Mouse (Mus musculus) intestine, postnatal 0 days (tissue): Measurements from ENCODE around the gene Nox4. TPM values are rescaled to one million over a fixed set of nuclear protein-coding genes. Genes with fewer than 3 reads are reported as not detected.

ENCODE experiments used
- ATAC-seq: fragments of 200-750 bp; cut with Nextera tagmentation; 2 replicates; pipeline ENCODE4 v1.8.0; 2017; ENCODE audit warnings: mild to moderate bottlenecking, moderate TSS enrichment, moderate library complexity
- H3K27ac ChIP-seq: fragments of 300-500 bp; sonication (generic); 2 replicates; pipeline ENCODE4 v1.5.1; 2014; ENCODE audit warnings: mild to moderate bottlenecking, low read depth, low read length, moderate library complexity
- H3K27me3 ChIP-seq: fragments of 300-500 bp; sonication (generic); replicated peaks from 2 replicates; pipeline ENCODE4 v1.6.1; 2014; ENCODE audit warnings: low read length, mixed read lengths; ENCODE audit not compliant: control insufficient read depth, insufficient read depth
- H3K36me3 ChIP-seq: fragments of 300-500 bp; sonication (generic); 2 replicates; pipeline ENCODE4 v1.6.1; 2014; ENCODE audit warnings: mild to moderate bottlenecking, moderate library complexity; ENCODE audit not compliant: control insufficient read depth, insufficient read depth
- H3K4me1 ChIP-seq: fragments of 300-500 bp; sonication (generic); replicated peaks from 2 replicates; pipeline ENCODE4 v1.6.1; 2014; ENCODE audit warnings: antibody characterized with exemption, low read length, mixed read lengths; ENCODE audit not compliant: control insufficient read depth, insufficient read depth
- H3K4me2 ChIP-seq: fragments of 300-500 bp; sonication (generic); replicated peaks from 2 replicates; pipeline ENCODE4 v1.6.1; 2014; ENCODE audit warnings: low read depth, mild to moderate bottlenecking, moderate library complexity
- H3K4me3 ChIP-seq: fragments of 300-500 bp; sonication (generic); 2 replicates; pipeline ENCODE4 v1.5.1; 2014; ENCODE audit warnings: low read depth, low read length
- H3K9ac ChIP-seq: fragments of 300-500 bp; sonication (generic); 2 replicates; pipeline ENCODE4 v1.6.1; 2014; ENCODE audit warnings: mild to moderate bottlenecking, low read depth, low read length
- H3K9me3 ChIP-seq: fragments of 300-500 bp; sonication (generic); 2 replicates; pipeline ENCODE4 v1.6.1; 2016; ENCODE audit warnings: mixed run types; ENCODE audit not compliant: control insufficient read depth
- CTCF ChIP-seq: sonication (generic); IDR thresholded peaks from 2 replicates; pipeline ENCODE4 v1.5.1; 2016; ENCODE audit warnings: low read depth, mild to moderate bottlenecking, control low read depth, antibody characterized with exemption, moderate library complexity
- WGBS: fragments of 180-500 bp; shearing (Covaris S2); extraction: QIAGEN DNeasy Blood & Tissue Kit; methylation state at CpG from one replicate; pipeline ENCODE4 v1.1.7; 2014; 5-methylcytosine and 5-hydroxymethylcytosine counted together
- polyA plus RNA-seq: library from polyadenylated mRNA; unstranded; fragments of >200 nt; fragmentation: Nextera tagmentation; extraction: Ambion mirVana; gene quantifications from 2 replicates; pipeline ENCODE4 v1.2.1, GENCODE M21; 2015

Gene Nox4
- polyA plus RNA-seq, 1 experiment from 2014 or later, result 28.3 TPM

- H3K36me3 ChIP-seq, result no peaks in the 10 kb centered on the region
- H3K4me1 ChIP-seq, result no peaks in the 10 kb centered on the region
- no peak overlapping the region for H3K4me2 ChIP-seq
- WGBS, result 47% methylated on average over 1 of the region's 1 CpGs
- H3K9ac ChIP-seq, result no peak overlapping the region
- H3K27ac ChIP-seq, result no peak overlapping the region
- H3K4me3 ChIP-seq, result no peak overlapping the region
- H3K27me3 ChIP-seq, result no peaks in the 10 kb centered on the region
- H3K9me3 ChIP-seq, result no peaks in the 10 kb centered on the region
- peak; percentile 92 for ATAC-seq
- TF ChIP-seq CTCF, result no peak
Measured at GRCm38 (mm10) chr7:87303726-87304315, 57.9 kb downstream of the Nox4 start.

GRCm38 (mm10) chr7:87321571-87321970 lies 75.7 kb downstream of the Nox4 start:
- WGBS, result 84% methylated on average over 3 of the region's 3 CpGs
- no peaks in the 10 kb centered on the region for H3K27me3 ChIP-seq
- H3K4me1 ChIP-seq, result no peaks in the 10 kb centered on the region
- no peak overlapping the region for H3K4me2 ChIP-seq
- H3K36me3 ChIP-seq, result no peaks in the 10 kb centered on the region
- H3K4me3 ChIP-seq, result no peak overlapping the region
- no peak overlapping the region for H3K9ac ChIP-seq
- no peak overlapping the region for H3K27ac ChIP-seq
- no peak for ATAC-seq
- no peak for TF ChIP-seq CTCF
- no peaks in the 10 kb centered on the region for H3K9me3 ChIP-seq

- H3K27ac ChIP-seq, result no peak overlapping the region
- no peaks in the 10 kb centered on the region for H3K36me3 ChIP-seq
- H3K27me3 ChIP-seq, result no peaks in the 10 kb centered on the region
- no peaks in the 10 kb centered on the region for H3K4me1 ChIP-seq
- no peak overlapping the region for H3K4me3 ChIP-seq
- no peaks in the 10 kb centered on the region for H3K9me3 ChIP-seq
- peak; percentile 96 for ATAC-seq
- no peak overlapping the region for H3K4me2 ChIP-seq
- no peak for TF ChIP-seq CTCF
- no peak overlapping the region for H3K9ac ChIP-seq
- 51% methylated on average over 1 of the region's 1 CpGs for whole genome bisulfite sequencing
Measured at GRCm38 (mm10) chr7:87322085-87322484, 76.2 kb downstream of the Nox4 start.

GRCm38 (mm10) chr7:87330782-87331558 lies 85.1 kb downstream of the Nox4 start:
- H3K9me3 ChIP-seq, result no peaks in the 10 kb centered on the region
- ATAC-seq, result no peak
- TF ChIP-seq CTCF, result no peak
- no peaks in the 10 kb centered on the region for H3K36me3 ChIP-seq
- H3K4me3 ChIP-seq, result no peak overlapping the region
- H3K27me3 ChIP-seq, result no peaks in the 10 kb centered on the region
- WGBS, result 87% methylated on average over 5 of the region's 5 CpGs
- no peaks in the 10 kb centered on the region for H3K4me1 ChIP-seq
- no peak overlapping the region for H3K9ac ChIP-seq
- no peak overlapping the region for H3K27ac ChIP-seq
- H3K4me2 ChIP-seq, result no peak overlapping the region

GRCm38 (mm10) chr7:87345598-87345997 lies 99.7 kb downstream of the Nox4 start:
- no peak for TF ChIP-seq CTCF
- Histone ChIP-seq H3K27ac (no peak overlapping the region), H3K9me3 (no peaks in the 10 kb centered on the region), H3K27me3 (no peaks in the 10 kb centered on the region), H3K4me3 (no peak overlapping the region), H3K36me3 (no peaks in the 10 kb centered on the region), H3K9ac (no peak overlapping the region), H3K4me1 (no peaks in the 10 kb centered on the region), H3K4me2 (no peak overlapping the region)
- ATAC-seq, result peak; percentile 59
- 54% methylated on average over 3 of the region's 3 CpGs for WGBS

- Histone ChIP-seq H3K4me3 (no peak overlapping the region), H3K4me1 (no peaks in the 10 kb centered on the region), H3K36me3 (no peaks in the 10 kb centered on the region), H3K4me2 (no peak overlapping the region), H3K27me3 (no peaks in the 10 kb centered on the region), H3K9ac (no peak overlapping the region), H3K27ac (no peak overlapping the region), H3K9me3 (no peaks in the 10 kb centered on the region)
- 58% methylated on average over 2 of the region's 2 CpGs for WGBS
- TF ChIP-seq CTCF, result no peak
- no peak for ATAC-seq
Measured at GRCm38 (mm10) chr7:87352818-87353217, 106.9 kb downstream of the Nox4 start.
